Mouse (Mus musculus): ENCODE measurements around the gene Clasrp.

GRCm38 (mm10) chr7:19607291-19607690 lies 3.0 kb upstream of the Clasrp start:
- TF ChIP-seq EP300 (IDR thresholded peaks at IDR 0.05; ENCODE audit: insufficient read depth, low read depth, low read length) (no peak), POLR2A (IDR thresholded peaks at IDR 0.05; ENCODE audit: insufficient read depth, low read depth, low read length) (no peak), CTCF (IDR thresholded peaks at IDR 0.05) (no peak)
